Mouse (Mus musculus) right cerebral cortex, postnatal 14 days (tissue): Measurements from ENCODE around the gene Cbln1.

Source experiments
- DNase-seq: peaks from one replicate; pipeline ENCODE4 v3.0.0; 2022

Gene Cbln1

GRCm38 (mm10) chr8:87472271-87473236 lies at the start of gene Cbln1:
Cbln1 (minus strand) TSS chr8:87472609.
- DNase-seq, result peak; percentile 93

GRCm38 (mm10) chr8:87517132-87517531 lies 44.7 kb upstream of the Cbln1 start:
- DNase-seq, result no peak

GRCm38 (mm10) chr8:87513796-87514195 lies 41.4 kb upstream of the Cbln1 start:
- DNase-seq, result no peak

- no peak for DNase-seq
Observed at GRCm38 (mm10) chr8:87513350-87513749, 40.9 kb upstream of the Cbln1 start.

GRCm38 (mm10) chr8:87512636-87513035 lies 40.2 kb upstream of the Cbln1 start:
- peak; percentile 51 for DNase-seq

- DNase-seq, result no peak
Observed at GRCm38 (mm10) chr8:87507046-87507445, 34.6 kb upstream of the Cbln1 start.

- no peak for DNase-seq
Observed at GRCm38 (mm10) chr8:87504441-87504840, 32.0 kb upstream of the Cbln1 start.

GRCm38 (mm10) chr8:87502684-87503083 lies 30.3 kb upstream of the Cbln1 start:
- no peak for DNase-seq

- no peak for DNase-seq
Observed at GRCm38 (mm10) chr8:87497641-87498040, 25.2 kb upstream of the Cbln1 start.

GRCm38 (mm10) chr8:87496511-87496910 lies 24.1 kb upstream of the Cbln1 start:
- DNase-seq, result no peak

GRCm38 (mm10) chr8:87494862-87495261 lies 22.5 kb upstream of the Cbln1 start:
- DNase-seq, result no peak

- DNase-seq, result no peak
Observed at GRCm38 (mm10) chr8:87489841-87490415, 17.5 kb upstream of the Cbln1 start.

- DNase-seq, result no peak
Observed at GRCm38 (mm10) chr8:87481396-87481795, 9.0 kb upstream of the Cbln1 start.

GRCm38 (mm10) chr8:87478221-87478620 lies 5.8 kb upstream of the Cbln1 start:
- no peak for DNase-seq

- no peak for DNase-seq
Observed at GRCm38 (mm10) chr8:87477102-87477645, 4.8 kb upstream of the Cbln1 start.

GRCm38 (mm10) chr8:87475551-87475950 lies 3.1 kb upstream of the Cbln1 start:
- DNase-seq, result no peak

GRCm38 (mm10) chr8:87474379-87474778 lies 2.0 kb upstream of the Cbln1 start:
- DNase-seq, result no peak

- DNase-seq, result no peak
Observed at GRCm38 (mm10) chr8:87473940-87474339, 1.5 kb upstream of the Cbln1 start.

- peak; percentile 18 for DNase-seq
Observed at GRCm38 (mm10) chr8:87473314-87473713, 905 bp upstream of the Cbln1 start.

GRCm38 (mm10) chr8:87471603-87472270 lies 672 bp downstream of the Cbln1 start:
- DNase-seq, result no peak

GRCm38 (mm10) chr8:87470834-87471602 lies 1.4 kb downstream of the Cbln1 start:
- DNase-seq, result no peak
